Comparison of ENCODE assay signal across 8 mouse cellular contexts in genomic region chr4:62286992-62287900, GRCm38 (mm10). TPM values are rescaled to one million over a fixed set of nuclear protein-coding genes. Genes with fewer than 3 reads are reported as not detected.
DNase-seq lines count a peak whose midpoint lies in the region; ATAC-seq and TF ChIP-seq lines count a peak whose summit lies in the region.

No protein-coding gene starts in this region.

- H3K4me3 ChIP-seq in layer of hippocampus, adult 2 months = peak overlapping the region; percentile 74
- peak overlapping the region; percentile 88 for H3K4me3 ChIP-seq in bone marrow, adult 2 months (replicated peaks; ENCODE audit: control insufficient read depth, low read depth, low read length)
- H3K4me3 ChIP-seq in heart, embryonic 11.5 days (ENCODE audit: low read depth, low read length) = peak overlapping the region; percentile 51
- H3K4me3 ChIP-seq in kidney, embryonic 16.5 days (ENCODE audit: low read length) = peak overlapping the region; percentile 81
- peak overlapping the region; percentile 80 for H3K4me3 ChIP-seq in macrophage (ENCODE audit: inconsistent target)
- H3K4me3 ChIP-seq in stomach, postnatal 0 days (ENCODE audit: low read depth, low read length) = peak overlapping the region; percentile 69

- no peak for TF ChIP-seq CTCF in layer of hippocampus, adult 2 months (conservative IDR thresholded peaks at IDR 0.05)
- no peak for TF ChIP-seq CTCF in bone marrow, adult 2 months (IDR thresholded peaks at IDR 0.05; ENCODE audit: control insufficient read depth, insufficient read depth, low read length)
- TF ChIP-seq CTCF in stomach, postnatal 0 days (IDR thresholded peaks at IDR 0.05; ENCODE audit: low read depth) = no peak

- no peaks in the 10 kb centered on the region for H3K36me3 ChIP-seq in heart, embryonic 11.5 days (ENCODE audit: control insufficient read depth, insufficient read depth, low read length)
- no peaks in the 10 kb centered on the region for H3K36me3 ChIP-seq in kidney, embryonic 16.5 days (ENCODE audit: insufficient read depth, low read length)
- peaks cover 15% of the 10 kb centered on the region for H3K36me3 ChIP-seq in macrophage (ENCODE audit: inconsistent target)
- H3K36me3 ChIP-seq in stomach, postnatal 0 days (ENCODE audit: control insufficient read depth, insufficient read depth, low read length) = no peaks in the 10 kb centered on the region

- peaks cover 6% of the 10 kb centered on the region; the same call in 1 of the 2 replicates for H3K4me1 ChIP-seq in bone marrow, adult 2 months (ENCODE audit: control insufficient read depth, insufficient read depth, low read length)
- peaks cover 9% of the 10 kb centered on the region for H3K4me1 ChIP-seq in heart, embryonic 11.5 days (ENCODE audit: control insufficient read depth, insufficient read depth, low read length)
- H3K4me1 ChIP-seq in kidney, embryonic 16.5 days (ENCODE audit: insufficient read depth, low read length) = peaks cover 19% of the 10 kb centered on the region
- peaks cover 5% of the 10 kb centered on the region for H3K4me1 ChIP-seq in stomach, postnatal 0 days (replicated peaks; ENCODE audit: control insufficient read depth, insufficient read depth)

- no peak for TF ChIP-seq POLR2A in bone marrow, adult 2 months (IDR thresholded peaks at IDR 0.05; ENCODE audit: borderline replicate concordance, control insufficient read depth, low read depth, low read length)

- peaks cover 58% of the 10 kb centered on the region for H3K79me2 ChIP-seq in macrophage (ENCODE audit: inconsistent target)

- no peak for TF ChIP-seq EP300 in stomach, postnatal 0 days (optimal IDR thresholded peaks at IDR 0.05)

- H3K27ac ChIP-seq in layer of hippocampus, adult 2 months = peak overlapping the region; percentile 78
- peak overlapping the region; percentile 29; the same call in 1 of the 2 replicates for H3K27ac ChIP-seq in bone marrow, adult 2 months (ENCODE audit: control insufficient read depth, insufficient read depth, low read depth, low read length, poor library complexity)
- H3K27ac ChIP-seq in heart, embryonic 11.5 days (ENCODE audit: low read depth, low read length) = 0 out of 2 replicates have a peak overlapping the region, but pooled peaks have one; percentile 35
- H3K27ac ChIP-seq in kidney, embryonic 16.5 days (ENCODE audit: low read length) = peak overlapping the region; percentile 83; the same call in 1 of the 2 replicates
- peak overlapping the region; percentile 82 for H3K27ac ChIP-seq in macrophage
- peak overlapping the region; percentile 82 for H3K27ac ChIP-seq in stomach, postnatal 0 days (replicated peaks)

- no peaks in the 10 kb centered on the region for H3K9me3 ChIP-seq in heart, embryonic 11.5 days (replicated peaks; ENCODE audit: control insufficient read depth, low read length)
- H3K9me3 ChIP-seq in kidney, embryonic 16.5 days (ENCODE audit: low read length) = no peaks in the 10 kb centered on the region
- no peaks in the 10 kb centered on the region for H3K9me3 ChIP-seq in stomach, postnatal 0 days (ENCODE audit: control insufficient read depth, low read length)

- peak overlapping the region; percentile 61 for H3K9ac ChIP-seq in heart, embryonic 11.5 days (ENCODE audit: low read depth, low read length)
- peak overlapping the region; percentile 81 for H3K9ac ChIP-seq in kidney, embryonic 16.5 days (replicated peaks; ENCODE audit: low read length)
- peak overlapping the region; percentile 66 for H3K9ac ChIP-seq in stomach, postnatal 0 days (ENCODE audit: low read length)

- ATAC-seq in heart, embryonic 11.5 days (replicated peaks; ENCODE audit: insufficient number of reproducible peaks, low FRiP score, low TSS enrichment) = no peak
- ATAC-seq in kidney, embryonic 16.5 days (ENCODE audit: low FRiP score, low TSS enrichment) = peak; percentile 50; the same call in 1 of the 2 replicates
- no peak for ATAC-seq in stomach, postnatal 0 days (ENCODE audit: low FRiP score, low TSS enrichment)

- H3K27me3 ChIP-seq in heart, embryonic 11.5 days (ENCODE audit: control insufficient read depth, insufficient read depth, low read length) = no peaks in the 10 kb centered on the region
- no peaks in the 10 kb centered on the region for H3K27me3 ChIP-seq in kidney, embryonic 16.5 days (ENCODE audit: insufficient read depth, low read length)
- no peaks in the 10 kb centered on the region for H3K27me3 ChIP-seq in stomach, postnatal 0 days (ENCODE audit: control insufficient read depth, insufficient read depth, low read length)

- peak overlapping the region; percentile 68 for H3K4me2 ChIP-seq in heart, embryonic 11.5 days
- peak overlapping the region; percentile 82 for H3K4me2 ChIP-seq in kidney, embryonic 16.5 days (replicated peaks; ENCODE audit: low read depth, low read length)
- peak overlapping the region; percentile 82 for H3K4me2 ChIP-seq in stomach, postnatal 0 days (replicated peaks; ENCODE audit: low read depth)

- WGBS in bone marrow, adult 2 months = 3% methylated on average over 12 of the region's 12 CpGs
- WGBS in heart, embryonic 11.5 days (ENCODE audit: insufficient replicate concordance) = 9% methylated on average over 12 of the region's 12 CpGs
- WGBS in kidney, embryonic 16.5 days = 4% methylated on average over 12 of the region's 12 CpGs
- WGBS in macrophage (ENCODE audit: missing documents) = 2% methylated on average over 12 of the region's 12 CpGs
- WGBS in stomach, postnatal 0 days = 6% methylated on average over 12 of the region's 12 CpGs

- peak in 1 of 2 experiments; percentile 13 for DNase-seq in layer of hippocampus, adult 2 months (ENCODE audit: low spot score in 2 of 2)
- no peak for DNase-seq in layer of hippocampus, postnatal 10 days (ENCODE audit: low spot score in 2 of 2)
- peak; percentile 26 for DNase-seq in stomach, postnatal 0 days (ENCODE audit: low spot score)
- DNase-seq in spleen, adult 12 weeks (ENCODE audit: low spot score) = no peak

RNA-seq across cellular contexts. Expression of gene Slc31a2, which starts 24.9 kb away (rescaled TPM):
- total RNA-seq in layer of hippocampus, adult 2 months (2021) = 10 to 100 TPM in 1 of 2 experiments, 1 to 10 TPM in 1; 9.5 to 10.2 TPM
- 10 to 100 TPM in 1 of 2 experiments, 1 to 10 TPM in 1; 9.5 to 11.3 TPM for total RNA-seq in layer of hippocampus, postnatal 10 days (2021)
- polyA plus RNA-seq in bone marrow, adult 2 months (2011; ENCODE audit: insufficient read depth, insufficient read length, low replicate concordance, missing spikeins) = 7.8 and 13.3 TPM in 2 replicates
- polyA plus RNA-seq in heart, embryonic 11.5 days (2014; fragmentation: Nextera tagmentation; extraction: Ambion mirVana) = 14.4 and 15.4 TPM in 2 replicates
- 30.7 and 31.9 TPM in 2 replicates for polyA plus RNA-seq in kidney, embryonic 16.5 days (2015; fragmentation: Nextera tagmentation; extraction: Ambion mirVana)
- 100 to 1,000 TPM in 20 of 26 experiments, 10 to 100 TPM in 6; 30.8 to 346 (median 186) TPM for total RNA-seq in macrophage (2018; cell fraction: chromatin; rRNA removed)
- 100 to 1,000 TPM in 16 of 26 experiments, 10 to 100 TPM in 10; 40.5 to 406 (median 208) TPM for total RNA-seq in macrophage (2018; cell fraction: cytosol; rRNA removed)
- 100 to 1,000 TPM in 24 of 26 experiments, 10 to 100 TPM in 2; 78.8 to 617 (median 339) TPM for total RNA-seq in macrophage (2018; cell fraction: nucleus; rRNA removed)
- polyA plus RNA-seq in macrophage (2018) = 40.1 to 89.6 TPM (median 57.2 TPM) in 3 replicates
- polyA plus RNA-seq in stomach, postnatal 0 days (2015; fragmentation: Nextera tagmentation; extraction: Ambion mirVana) = 32.6 and 35.7 TPM in 2 replicates

RNA-seq across cellular contexts. Expression of gene Zfp37, which starts 56.4 kb away (rescaled TPM):
- 10 to 100 TPM; 26.0 to 26.3 TPM for total RNA-seq in layer of hippocampus, adult 2 months (2021)
- 10 to 100 TPM; 23.0 to 28.1 TPM for total RNA-seq in layer of hippocampus, postnatal 10 days (2021)
- 1.00 TPM in 1 of 2 replicates, not detected in the other for polyA plus RNA-seq in bone marrow, adult 2 months (2011; ENCODE audit: insufficient read depth, insufficient read length, low replicate concordance, missing spikeins)
- polyA plus RNA-seq in heart, embryonic 11.5 days (2014; fragmentation: Nextera tagmentation; extraction: Ambion mirVana) = 8.9 and 9.0 TPM in 2 replicates
- 10.8 and 12.0 TPM in 2 replicates for polyA plus RNA-seq in kidney, embryonic 16.5 days (2015; fragmentation: Nextera tagmentation; extraction: Ambion mirVana)
- under 1 TPM in 6 of 26 experiments, not detected in 20; 0.22 to 0.85 (median 0.48) TPM for total RNA-seq in macrophage (2018; cell fraction: chromatin; rRNA removed)
- total RNA-seq in macrophage (2018; cell fraction: cytosol; rRNA removed) = under 1 TPM in 11 of 26 experiments, not detected in 15; 0.03 to 0.29 (median 0.06) TPM
- under 1 TPM in 9 of 26 experiments, not detected in 17; 0.18 to 0.69 (median 0.22) TPM for total RNA-seq in macrophage (2018; cell fraction: nucleus; rRNA removed)
- polyA plus RNA-seq in macrophage (2018) = 0.04 TPM in 1 of 3 replicates, not detected in the others
- polyA plus RNA-seq in stomach, postnatal 0 days (2015; fragmentation: Nextera tagmentation; extraction: Ambion mirVana) = 2.9 and 3.2 TPM in 2 replicates

Comparison
In these comparisons a context has a peak if more than half of its experiments do, and no peak if none do; other contexts are left out.
1. H3K27ac ChIP-seq: peak in every context shown above with its lines; median percentile 83 in kidney, embryonic 16.5 days; 82 in macrophage; 82 in stomach, postnatal 0 days; 78 in layer of hippocampus, adult 2 months; 35 in heart, embryonic 11.5 days; 29 in bone marrow, adult 2 months.